Mouse (Mus musculus) bone marrow, adult 2 months (tissue): ENCODE data around the gene B4galt4.

Experiments
- CTCF ChIP-seq: fragments of 200-500 bp; IDR thresholded peaks from 2 replicates; pipeline ENCODE4 v1.5.1; 2011; ENCODE audit warnings: low read length, control low read depth; ENCODE audit not compliant: control insufficient read depth, insufficient read depth
- POLR2A ChIP-seq: fragments of 200-500 bp; IDR thresholded peaks from 2 replicates; pipeline ENCODE4 v1.6.1; 2011; ENCODE audit warnings: low read depth, mild to moderate bottlenecking, control low read depth, low read length, borderline replicate concordance; ENCODE audit not compliant: control insufficient read depth

GRCm38 (mm10) chr16:38701492-38702185 is 40.4 kb upstream of the B4galt4 start:
- TF ChIP-seq POLR2A (no peak), CTCF (no peak)
